ENCODE assay signal across 7 mouse cellular contexts in the genomic region with DNA sequence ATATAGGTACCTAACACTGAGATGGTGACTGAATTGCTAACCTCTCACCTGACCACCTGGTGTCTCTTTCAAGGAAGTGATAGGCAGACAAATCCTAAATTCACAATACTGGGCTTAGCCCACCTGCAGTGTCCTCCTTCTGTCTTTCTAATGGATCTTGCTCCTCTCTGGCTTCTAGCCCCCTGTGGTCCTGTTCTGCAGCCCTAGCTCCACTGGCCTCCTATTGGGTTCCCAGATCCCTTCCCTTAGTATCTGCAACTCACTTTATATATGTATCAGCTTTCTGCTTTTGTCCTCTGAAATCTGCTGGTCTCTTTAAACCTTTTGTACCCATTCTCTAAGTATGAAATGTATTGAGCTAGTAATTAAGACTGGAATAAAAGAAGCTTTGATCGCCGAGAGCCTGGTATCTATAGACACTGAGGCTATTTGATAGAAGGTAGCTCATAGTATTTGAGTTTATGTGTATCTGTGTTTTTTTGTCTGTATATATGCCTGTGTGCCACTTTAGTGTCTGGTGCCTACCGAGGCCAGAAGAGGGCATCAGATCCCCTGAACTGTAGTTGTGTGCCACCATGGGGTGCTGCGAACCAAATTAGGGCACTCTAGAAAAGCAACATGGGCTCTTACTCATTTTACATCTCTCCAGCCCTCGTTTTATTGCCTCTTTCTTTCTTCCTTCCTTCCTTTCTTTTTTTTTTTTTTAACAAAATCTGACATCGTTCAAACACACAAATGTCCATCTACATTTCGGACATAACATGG. TPM values are rescaled to one million over a fixed set of nuclear protein-coding genes. Genes with fewer than 3 reads are reported as not detected.
DNase-seq lines count a peak whose midpoint lies in the region; ATAC-seq and TF ChIP-seq lines count a peak whose summit lies in the region.

No protein-coding gene starts in this region.

- H3K27ac ChIP-seq in intestine, embryonic 14.5 days (ENCODE audit: low read depth): no peak overlapping the region
- no peak overlapping the region for H3K27ac ChIP-seq in intestine, embryonic 16.5 days (ENCODE audit: low read length)
- no peak overlapping the region for H3K27ac ChIP-seq in liver, postnatal 0 days (ENCODE audit: low read depth)

- 89% methylated on average over 7 of the region's 7 CpGs for WGBS in intestine, embryonic 14.5 days
- 86% methylated on average over 7 of the region's 7 CpGs for WGBS in intestine, embryonic 16.5 days
- 85% methylated on average over 7 of the region's 7 CpGs for WGBS in liver, postnatal 0 days (ENCODE audit: insufficient replicate concordance)

- no peak overlapping the region; the same call in 1 of the 2 replicates for H3K4me3 ChIP-seq in intestine, embryonic 14.5 days (ENCODE audit: low read depth, low read length)
- H3K4me3 ChIP-seq in intestine, embryonic 16.5 days (ENCODE audit: low read length): no peak overlapping the region
- H3K4me3 ChIP-seq in liver, postnatal 0 days (ENCODE audit: low read depth, low read length): no peak overlapping the region

- H3K9ac ChIP-seq in intestine, embryonic 14.5 days (ENCODE audit: low read length): no peak overlapping the region
- H3K9ac ChIP-seq in intestine, embryonic 16.5 days (ENCODE audit: low read depth, low read length): no peak overlapping the region
- no peak overlapping the region for H3K9ac ChIP-seq in liver, postnatal 0 days (replicated peaks)

- H3K4me2 ChIP-seq in intestine, embryonic 14.5 days (ENCODE audit: low read length): peak overlapping the region; percentile 75; the same call in 1 of the 2 replicates
- no peak overlapping the region for H3K4me2 ChIP-seq in intestine, embryonic 16.5 days (ENCODE audit: low read depth, low read length)
- no peak overlapping the region for H3K4me2 ChIP-seq in liver, postnatal 0 days (ENCODE audit: low read depth, low read length)

- H3K4me1 ChIP-seq in intestine, embryonic 14.5 days (replicated peaks; ENCODE audit: control insufficient read depth, insufficient read depth, low read length): no peaks in the 10 kb centered on the region; the same call in 1 of the 2 replicates
- H3K4me1 ChIP-seq in intestine, embryonic 16.5 days (ENCODE audit: control insufficient read depth, insufficient read depth, low read length): peaks cover 7% of the 10 kb centered on the region; the same call in 1 of the 2 replicates
- H3K4me1 ChIP-seq in liver, postnatal 0 days (ENCODE audit: insufficient read depth): peaks cover 11% of the 10 kb centered on the region

- ATAC-seq in intestine, embryonic 14.5 days (replicated peaks; ENCODE audit: low FRiP score, low TSS enrichment, low read depth): no peak
- no peak for ATAC-seq in intestine, embryonic 16.5 days
- no peak for ATAC-seq in liver, postnatal 0 days

- no peaks in the 10 kb centered on the region for H3K27me3 ChIP-seq in intestine, embryonic 14.5 days (replicated peaks; ENCODE audit: control insufficient read depth, insufficient read depth, low read length)
- H3K27me3 ChIP-seq in intestine, embryonic 16.5 days (replicated peaks; ENCODE audit: control insufficient read depth, insufficient read depth, low read length): no peaks in the 10 kb centered on the region
- H3K27me3 ChIP-seq in liver, postnatal 0 days (ENCODE audit: insufficient read depth, low read length): no peaks in the 10 kb centered on the region

- TF ChIP-seq EP300 in liver, postnatal 0 days (IDR thresholded peaks at IDR 0.05; ENCODE audit: low read depth): no peak

- TF ChIP-seq CTCF in liver, postnatal 0 days (IDR thresholded peaks at IDR 0.05; ENCODE audit: low read depth): 0 out of 2 replicates have a peak, but pooled peaks have one; percentile 7

- peaks cover 4% of the 10 kb centered on the region; the same call in 1 of the 2 replicates for H3K9me3 ChIP-seq in intestine, embryonic 14.5 days (ENCODE audit: control insufficient read depth, low read length)
- H3K9me3 ChIP-seq in intestine, embryonic 16.5 days (ENCODE audit: control insufficient read depth, low read length): peaks cover 4% of the 10 kb centered on the region; the same call in 1 of the 2 replicates
- no peaks in the 10 kb centered on the region; the same call in 1 of the 2 replicates for H3K9me3 ChIP-seq in liver, postnatal 0 days (ENCODE audit: low read length)

- no peak for DNase-seq in intestine, embryonic 14.5 days (ENCODE audit: low spot score)
- DNase-seq in retina, postnatal 1 day: peak; percentile 5
- no peak for DNase-seq in retina, embryonic 14.5 days (ENCODE audit: low spot score)
- no peak for DNase-seq in liver, postnatal 0 days
- DNase-seq in adrenal gland, postnatal 36 days: no peak
- no peak for DNase-seq in thymus, postnatal 10 days (ENCODE audit: low spot score in 2 of 2)

- no peaks in the 10 kb centered on the region for H3K36me3 ChIP-seq in intestine, embryonic 14.5 days (ENCODE audit: control insufficient read depth, insufficient read depth, low read length)
- H3K36me3 ChIP-seq in intestine, embryonic 16.5 days (ENCODE audit: control insufficient read depth, insufficient read depth, low read length): no peaks in the 10 kb centered on the region
- no peaks in the 10 kb centered on the region for H3K36me3 ChIP-seq in liver, postnatal 0 days (replicated peaks; ENCODE audit: insufficient read depth, low read length)

RNA-seq across cellular contexts. Expression of gene Zfp280d, which starts 0.8 kb away (rescaled TPM):
- 34.6 and 39.5 TPM in 2 replicates for polyA plus RNA-seq in intestine, embryonic 14.5 days (2014; fragmentation: Nextera tagmentation; extraction: Ambion mirVana)
- polyA plus RNA-seq in intestine, embryonic 16.5 days (2015; fragmentation: Nextera tagmentation; extraction: Ambion mirVana): 17.9 and 20.7 TPM in 2 replicates
- polyA plus RNA-seq in liver, postnatal 0 days (2015; fragmentation: Nextera tagmentation; extraction: Ambion mirVana): 6.9 and 7.7 TPM in 2 replicates
- 10 to 100 TPM; 24.9 to 32.0 TPM for total RNA-seq in adrenal gland, postnatal 36 days (2021)
